Mouse (Mus musculus) spleen, adult 2 months (tissue): Measurements from ENCODE around the gene Il21r. TPM values are rescaled to one million over a fixed set of nuclear protein-coding genes. Genes with fewer than 3 reads are reported as not detected.
A peak's percentile ranks its signal among the peaks of the same experiment; 100 is the strongest.

Source experiments
- DNase-seq, 2 experiments: peaks; one replicate each; pipeline versions ENCODE4 v3.0.0 to v3.0.0-alpha.2; 2012 to 2021; ENCODE audit warnings: low spot score in 2 of 2, low read depth in 1 of 2
- H3K27ac ChIP-seq: fragments of 200-500 bp; 2 replicates; pipeline ENCODE4 v1.5.1; 2012; ENCODE audit warnings: low read length, inconsistent platforms; ENCODE audit not compliant: insufficient read depth
- H3K27me3 ChIP-seq: fragments of 200-500 bp; 2 replicates; pipeline ENCODE4 v1.6.1; 2012; ENCODE audit warnings: mild to moderate bottlenecking, moderate library complexity, low read length, inconsistent platforms; ENCODE audit not compliant: control insufficient read depth, insufficient read depth
- H3K36me3 ChIP-seq: fragments of 200-500 bp; 2 replicates; pipeline ENCODE4 v1.6.1; 2012; ENCODE audit warnings: mild to moderate bottlenecking, low read length, inconsistent platforms; ENCODE audit not compliant: control insufficient read depth, insufficient read depth
- H3K4me1 ChIP-seq: fragments of 200-500 bp; 2 replicates; pipeline ENCODE4 v1.6.1; 2011; ENCODE audit warnings: inconsistent platforms; ENCODE audit not compliant: control insufficient read depth, insufficient read depth, insufficient read length
- H3K4me3 ChIP-seq: fragments of 200-500 bp; 2 replicates; pipeline ENCODE4 v1.5.1; 2011; ENCODE audit warnings: mild to moderate bottlenecking, inconsistent platforms; ENCODE audit not compliant: insufficient read depth, insufficient read length; ENCODE audit errors: extremely low read depth
- CTCF ChIP-seq: fragments of 200-500 bp; IDR thresholded peaks from 2 replicates; pipeline ENCODE4 v1.5.1; 2011; ENCODE audit warnings: mild to moderate bottlenecking, inconsistent platforms; ENCODE audit not compliant: insufficient read depth, insufficient read length, insufficient replicate concordance; ENCODE audit errors: extremely low read depth
- POLR2A ChIP-seq: fragments of 200-500 bp; IDR thresholded peaks from 2 replicates; pipeline ENCODE4 v1.6.1; 2011; ENCODE audit warnings: low read depth, low read length, inconsistent platforms
- WGBS: fragments of 180-500 bp; shearing (Covaris S2); methylation state at CpG from one replicate; pipeline ENCODE4 v1.1.7; 2018; 5-methylcytosine and 5-hydroxymethylcytosine counted together
- polyA plus RNA-seq: library from polyadenylated mRNA; depleted of rRNA; stranded (reverse); fragments of >200 nt; gene quantifications from 2 replicates; pipeline ENCODE4 v1.2.3, GENCODE M21; 2012

Il21r gene
- polyA plus RNA-seq, 1 experiment: 138 TPM

- 7% methylated on average over 4 of the region's 4 CpGs for WGBS
- TF ChIP-seq CTCF: no peak
- no peak for TF ChIP-seq POLR2A
- peak in 1 of 2 experiments; percentile 54 for DNase-seq
- no peaks in the 10 kb centered on the region for H3K27me3 ChIP-seq
- no peaks in the 10 kb centered on the region for H3K36me3 ChIP-seq
- H3K27ac ChIP-seq: peak overlapping the region; percentile 84
- H3K4me1 ChIP-seq: peaks cover 54% of the 10 kb centered on the region; the same call in 1 of the 2 replicates
- H3K4me3 ChIP-seq: 0 out of 2 replicates have a peak overlapping the region, but pooled peaks have one; percentile 5
Measured at GRCm38 (mm10) chr7:125599373-125599973, 3.8 kb upstream of the Il21r start.

DNA sequence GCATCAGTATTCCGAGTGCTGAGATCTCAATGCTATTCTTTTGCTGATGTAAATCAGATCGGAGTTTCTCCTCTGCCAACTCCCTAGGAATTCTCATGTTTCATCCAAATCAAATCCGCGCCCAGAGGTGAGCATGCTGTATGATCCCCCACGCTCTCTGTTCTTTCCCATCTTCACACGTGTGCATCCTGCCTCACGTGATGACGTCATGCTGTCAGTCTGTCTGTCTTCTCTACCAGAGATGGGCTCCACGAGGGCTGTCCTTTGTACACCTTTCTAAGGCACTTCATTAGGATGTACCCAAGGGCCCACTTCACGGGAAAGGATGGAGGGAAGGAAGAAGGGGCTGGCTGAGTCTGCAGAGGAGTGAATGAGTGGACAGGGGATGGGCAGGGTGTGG, 3.1 kb upstream of the Il21r start:
- no peak for DNase-seq
- Histone ChIP-seq H3K36me3 (no peaks in the 10 kb centered on the region), H3K27me3 (no peaks in the 10 kb centered on the region), H3K4me1 (peaks cover 54% of the 10 kb centered on the region; the same call in 1 of the 2 replicates), H3K27ac (peak overlapping the region; percentile 84), H3K4me3 (no peak overlapping the region)
- TF ChIP-seq POLR2A: no peak
- no peak for TF ChIP-seq CTCF
- 48% methylated on average over 10 of the region's 10 CpGs for WGBS

GRCm38 (mm10) chr7:125600612-125601279, 2.5 kb upstream of the Il21r start:
- H3K36me3 ChIP-seq: no peaks in the 10 kb centered on the region
- no peaks in the 10 kb centered on the region for H3K27me3 ChIP-seq
- peak overlapping the region; percentile 84 for H3K27ac ChIP-seq
- DNase-seq: no peak
- no peak overlapping the region for H3K4me3 ChIP-seq
- 10% methylated on average over 6 of the region's 6 CpGs for WGBS
- TF ChIP-seq POLR2A: no peak
- TF ChIP-seq CTCF: no peak
- peaks cover 54% of the 10 kb centered on the region; the same call in 1 of the 2 replicates for H3K4me1 ChIP-seq

- H3K4me1 ChIP-seq: peaks cover 51% of the 10 kb centered on the region; the same call in 1 of the 2 replicates
- 72% methylated on average over 6 of the region's 6 CpGs for WGBS
- H3K4me3 ChIP-seq: no peak overlapping the region
- peak overlapping the region; percentile 84 for H3K27ac ChIP-seq
- H3K36me3 ChIP-seq: no peaks in the 10 kb centered on the region
- DNase-seq: no peak
- TF ChIP-seq CTCF (no peak), POLR2A (no peak)
- no peaks in the 10 kb centered on the region for H3K27me3 ChIP-seq
Measured at GRCm38 (mm10) chr7:125601280-125601670, 2.0 kb upstream of the Il21r start.

DNA sequence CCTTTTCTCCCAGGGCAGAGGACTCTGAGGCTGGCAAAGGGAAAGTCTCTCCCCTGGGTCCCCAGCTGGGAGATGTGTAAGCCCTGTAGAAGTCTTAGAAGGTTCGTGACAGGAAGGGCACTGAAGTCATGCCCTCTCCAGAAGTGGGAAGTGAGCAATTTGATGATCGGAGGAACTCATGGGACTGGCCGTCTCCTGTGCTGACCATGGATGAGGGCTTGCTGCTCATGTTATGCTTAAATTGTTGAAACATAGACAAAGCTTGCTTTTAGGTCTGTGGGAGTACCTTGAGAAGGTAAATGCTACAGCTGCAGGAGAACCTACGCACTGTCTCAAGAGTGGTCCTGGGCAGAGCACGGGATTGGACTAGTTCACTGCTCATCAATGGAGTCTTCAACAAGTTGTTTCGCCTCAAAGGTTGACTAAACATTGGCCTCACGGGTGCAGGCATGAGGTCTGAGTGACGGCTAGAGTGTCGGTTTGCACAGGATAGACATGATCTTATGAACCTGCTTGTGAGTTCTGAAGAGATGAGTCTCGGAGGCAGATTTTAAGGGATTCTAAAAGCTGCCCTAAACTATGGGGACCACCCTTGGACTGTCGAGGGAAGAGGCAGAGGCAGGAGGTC, 1.3 kb upstream of the Il21r start:
- H3K4me3 ChIP-seq: no peak overlapping the region
- WGBS: 44% methylated on average over 11 of the region's 11 CpGs
- DNase-seq: no peak
- no peaks in the 10 kb centered on the region for H3K27me3 ChIP-seq
- H3K4me1 ChIP-seq: peaks cover 52% of the 10 kb centered on the region; the same call in 1 of the 2 replicates
- TF ChIP-seq POLR2A (no peak), CTCF (no peak)
- peak overlapping the region; percentile 84 for H3K27ac ChIP-seq
- H3K36me3 ChIP-seq: no peaks in the 10 kb centered on the region

- Histone ChIP-seq H3K4me3 (peak overlapping the region; percentile 75), H3K36me3 (peaks cover 5% of the 10 kb centered on the region), H3K27ac (peak overlapping the region; percentile 97), H3K4me1 (peaks cover 34% of the 10 kb centered on the region; the same call in 1 of the 2 replicates), H3K27me3 (no peaks in the 10 kb centered on the region)
- TF ChIP-seq POLR2A (no peak), CTCF (no peak)
- 47% methylated on average over 12 of the region's 12 CpGs for WGBS
- no peak for DNase-seq
Measured at GRCm38 (mm10) chr7:125604362-125605319, 1.4 kb downstream of the Il21r start.
